Mouse (Mus musculus) macrophage (primary cell): Measurements from ENCODE around the gene Fam71e1. TPM values are rescaled to one million over a fixed set of nuclear protein-coding genes. Genes with fewer than 3 reads are reported as not detected.

Experiments used
- H3K27ac ChIP-seq: fragments of 350-480 bp; formaldehyde crosslinking; 2 replicates; pipeline ENCODE4 v1.9.0; 2021
- H3K36me3 ChIP-seq: fragments of 350-480 bp; formaldehyde crosslinking; 2 replicates; pipeline ENCODE4 v1.9.0; 2021; ENCODE audit errors: inconsistent target
- H3K4me3 ChIP-seq: fragments of 350-480 bp; formaldehyde crosslinking; 2 replicates; pipeline ENCODE4 v1.9.0; 2021; ENCODE audit errors: inconsistent target
- H3K79me2 ChIP-seq: fragments of 350-480 bp; formaldehyde crosslinking; 2 replicates; pipeline ENCODE4 v1.9.0; 2021; ENCODE audit errors: inconsistent target
- WGBS: methylation state at CpG from one replicate; pipeline ENCODE4 v1.1.7; 2026; ENCODE audit warnings: inconsistent platforms; ENCODE audit not compliant: missing documents; 5-methylcytosine and 5-hydroxymethylcytosine counted together
- polyA plus RNA-seq: library from polyadenylated mRNA; stranded (reverse); fragments of 250-400 nt; gene quantifications from 3 replicates; pipeline ENCODE4 v1.2.4, GENCODE M21; 2018; ENCODE audit warnings: inconsistent platforms

The Fam71e1 gene
- polyA plus RNA-seq, 1 experiment from 2014 or later = 0.99 TPM

DNA sequence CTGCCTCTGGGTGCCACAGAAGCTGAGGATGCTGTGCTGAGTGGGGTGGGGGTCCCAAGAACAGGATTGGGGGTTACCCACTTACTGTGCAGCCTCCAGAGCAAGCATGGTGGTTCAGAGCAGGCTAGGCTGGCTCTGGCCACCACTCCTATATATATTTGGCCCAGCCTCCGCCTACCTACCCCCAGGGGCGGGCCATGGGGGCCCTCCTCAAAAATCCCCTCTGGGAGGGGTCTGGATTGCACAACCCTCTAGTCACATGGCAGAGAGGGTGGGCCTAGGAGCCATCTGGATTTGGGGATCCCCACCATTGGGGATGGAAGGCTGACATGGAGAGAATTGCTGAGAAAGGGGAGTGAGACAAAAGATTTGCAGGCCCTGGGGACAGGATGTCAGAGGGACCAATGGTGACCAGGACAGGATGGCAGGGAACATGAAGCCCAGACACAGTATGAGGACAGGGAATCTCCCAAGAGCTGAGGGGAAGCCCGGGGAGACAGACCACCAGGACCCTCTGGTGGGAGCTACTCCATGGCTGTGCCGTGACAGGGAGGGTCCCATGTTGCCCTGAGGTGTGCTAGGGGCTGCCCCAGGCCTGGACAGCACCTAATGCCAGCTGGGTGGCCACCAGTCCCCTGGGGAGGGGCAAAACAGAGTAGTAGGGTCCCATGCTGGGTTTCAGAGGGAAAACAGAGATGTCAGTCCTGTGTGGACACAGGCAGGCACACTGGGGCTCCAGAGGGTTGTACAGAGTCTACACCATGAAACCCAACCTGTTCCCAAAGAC lies 35.8 kb downstream of the Fam71e1 start, which contains the start of gene Spib:
Gene Spib (minus strand): TSS at position 126 of the 787 bp plus-strand sequence.
- WGBS = 89% methylated on average over 4 of the region's 4 CpGs
- Histone ChIP-seq H3K4me3 (no peak within 1 kb of the TSS), H3K79me2 (no peaks in the 10 kb centered on the region), H3K27ac (no peak within 1 kb of the TSS), H3K36me3 (no peaks in the 10 kb centered on the region)

DNA sequence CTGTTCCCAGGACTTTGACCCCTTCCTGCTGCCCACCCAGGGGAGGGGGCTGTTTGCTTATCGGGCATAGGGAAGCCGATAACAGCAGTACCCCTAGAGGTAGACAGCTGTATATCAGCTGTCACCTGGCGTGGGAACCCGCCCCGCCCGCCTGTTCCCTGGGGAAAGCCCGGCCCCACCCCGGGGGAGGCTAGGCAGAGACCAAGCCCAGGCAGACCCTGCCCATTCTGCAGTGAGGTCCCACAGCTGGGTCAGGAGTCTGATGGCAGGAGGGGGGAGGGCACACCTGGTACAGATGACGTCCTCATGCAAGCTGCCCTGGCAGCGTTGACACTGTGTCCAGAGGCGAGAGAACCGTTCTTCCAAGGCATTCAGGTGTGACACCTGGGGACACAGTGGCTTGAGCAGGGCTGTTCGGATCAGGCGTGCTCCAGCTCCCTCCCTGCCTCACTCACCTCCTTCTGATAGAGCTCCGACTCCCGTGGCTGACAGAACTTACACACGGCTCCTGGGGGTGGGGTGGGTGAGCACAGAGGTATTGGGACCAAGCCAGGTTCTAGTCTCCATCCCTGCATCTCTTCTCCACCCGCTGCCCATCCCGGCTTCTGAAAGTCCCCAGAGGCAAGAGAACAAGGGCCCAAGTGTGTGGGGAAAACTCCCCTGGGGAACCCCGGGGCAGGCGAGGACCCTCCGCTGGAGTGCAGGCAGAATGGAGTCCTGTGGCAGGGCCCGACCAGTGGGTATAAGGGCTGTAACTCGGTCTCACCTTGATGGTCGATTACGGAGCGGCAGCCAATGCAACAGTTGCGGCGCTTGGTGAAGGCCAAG lies 36.8 kb downstream of the Fam71e1 start:
- no peak overlapping the region for H3K27ac ChIP-seq
- H3K79me2 ChIP-seq = no peaks in the 10 kb centered on the region
- no peak overlapping the region for H3K4me3 ChIP-seq
- 95% methylated on average over 23 of the region's 29 CpGs for WGBS
- no peaks in the 10 kb centered on the region for H3K36me3 ChIP-seq

GRCm38 (mm10) chr7:44533746-44534045 lies 37.3 kb downstream of the Fam71e1 start:
- 93% methylated on average over 12 of the region's 12 CpGs for WGBS
- Histone ChIP-seq H3K4me3 (no peak overlapping the region), H3K36me3 (no peaks in the 10 kb centered on the region)

GRCm38 (mm10) chr7:44534242-44534641 lies 37.9 kb downstream of the Fam71e1 start:
- no peak overlapping the region for H3K4me3 ChIP-seq
- 38% methylated on average over 13 of the region's 13 CpGs for WGBS
- no peaks in the 10 kb centered on the region for H3K36me3 ChIP-seq
- no peaks in the 10 kb centered on the region for H3K79me2 ChIP-seq
- no peak overlapping the region for H3K27ac ChIP-seq

More at GRCm38 (mm10) chr7:44533746-44534045, 37.3 kb downstream of the Fam71e1 start:
- no peaks in the 10 kb centered on the region for H3K79me2 ChIP-seq
- no peak overlapping the region for H3K27ac ChIP-seq

- Histone ChIP-seq H3K36me3 (peaks cover 3% of the 10 kb centered on the region; the same call in 1 of the 2 replicates), H3K79me2 (no peaks in the 10 kb centered on the region), H3K4me3 (no peak overlapping the region), H3K27ac (no peak overlapping the region)
- WGBS = 91% methylated on average over 17 of the region's 19 CpGs
Measured at GRCm38 (mm10) chr7:44534656-44535441, 38.5 kb downstream of the Fam71e1 start.

DNA sequence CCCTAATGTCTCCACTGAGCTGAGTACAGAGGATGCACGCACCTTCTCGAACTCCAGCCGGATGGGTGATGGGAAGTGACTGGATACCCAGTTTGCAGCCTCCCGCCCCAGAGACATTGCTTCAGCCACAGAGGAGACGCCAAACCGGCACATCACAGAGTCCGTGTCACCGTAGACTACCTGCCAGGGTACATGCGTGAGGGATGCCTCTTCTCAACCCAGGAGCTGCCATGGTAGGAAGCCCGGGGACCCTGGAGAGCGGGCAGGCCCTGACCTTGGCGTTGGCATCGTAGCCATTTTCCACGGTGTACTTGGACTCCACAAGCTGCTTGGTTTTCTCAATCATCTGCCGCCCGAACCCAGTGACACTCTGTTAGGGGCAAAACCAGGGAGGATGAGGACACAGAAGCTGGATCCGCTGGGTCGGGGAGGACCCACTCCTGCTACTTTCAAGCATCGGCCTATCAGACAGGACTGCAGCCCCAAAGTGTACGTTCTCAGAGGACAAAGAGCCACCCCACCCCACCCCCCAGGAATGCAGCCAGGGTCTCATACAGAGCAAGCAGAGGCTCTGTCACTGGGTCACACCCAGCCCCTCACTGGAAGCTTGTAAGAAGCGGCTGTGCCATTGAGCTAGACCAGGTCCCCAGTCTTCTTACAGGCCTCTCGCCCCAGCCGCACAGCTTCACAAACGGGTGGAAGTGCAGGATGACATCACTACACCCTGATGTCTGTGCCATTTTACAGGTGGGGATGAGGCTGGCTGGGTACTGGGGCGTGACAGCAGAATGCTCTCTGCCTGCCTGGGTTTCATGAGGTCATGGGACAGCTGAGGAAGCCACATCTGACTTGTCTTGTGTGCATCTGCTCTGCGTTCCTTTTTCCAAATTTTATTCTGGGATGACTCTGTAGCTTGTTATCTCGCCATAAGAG lies 39.5 kb downstream of the Fam71e1 start:
- 96% methylated on average over 27 of the region's 27 CpGs for WGBS
- Histone ChIP-seq H3K4me3 (no peak overlapping the region), H3K27ac (no peak overlapping the region), H3K36me3 (peaks cover 13% of the 10 kb centered on the region; the same call in 1 of the 2 replicates), H3K79me2 (no peaks in the 10 kb centered on the region)

- Histone ChIP-seq H3K27ac (no peak overlapping the region), H3K79me2 (no peaks in the 10 kb centered on the region), H3K4me3 (no peak overlapping the region), H3K36me3 (peaks cover 19% of the 10 kb centered on the region; the same call in 1 of the 2 replicates)
- WGBS = 88% methylated on average over 5 of the region's 6 CpGs
Measured at GRCm38 (mm10) chr7:44536590-44536968, 40.2 kb downstream of the Fam71e1 start.

DNA sequence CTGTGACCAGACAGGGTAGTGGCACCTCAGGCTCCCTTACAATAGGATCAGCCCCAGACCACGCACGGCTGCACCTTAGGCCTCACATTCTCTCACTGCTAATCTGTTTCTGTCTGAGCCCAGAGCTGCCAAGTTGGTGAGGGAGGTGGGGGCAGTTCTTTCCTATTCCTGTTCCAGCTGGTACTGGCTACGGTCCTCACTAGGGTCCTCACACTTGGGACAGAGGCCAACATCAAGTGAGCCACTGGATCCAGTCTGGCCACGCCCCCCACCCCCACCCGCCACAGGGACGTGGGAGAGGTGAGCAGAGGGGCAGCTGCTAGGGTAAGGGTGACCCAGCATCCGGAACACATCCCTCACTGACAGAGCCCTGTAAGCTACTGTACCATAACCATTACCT lies 40.6 kb downstream of the Fam71e1 start:
- no peaks in the 10 kb centered on the region for H3K79me2 ChIP-seq
- H3K36me3 ChIP-seq = peaks cover 19% of the 10 kb centered on the region; the same call in 1 of the 2 replicates
- no peak overlapping the region for H3K27ac ChIP-seq
- no peak overlapping the region for H3K4me3 ChIP-seq
- WGBS = 94% methylated on average over 7 of the region's 7 CpGs

DNA sequence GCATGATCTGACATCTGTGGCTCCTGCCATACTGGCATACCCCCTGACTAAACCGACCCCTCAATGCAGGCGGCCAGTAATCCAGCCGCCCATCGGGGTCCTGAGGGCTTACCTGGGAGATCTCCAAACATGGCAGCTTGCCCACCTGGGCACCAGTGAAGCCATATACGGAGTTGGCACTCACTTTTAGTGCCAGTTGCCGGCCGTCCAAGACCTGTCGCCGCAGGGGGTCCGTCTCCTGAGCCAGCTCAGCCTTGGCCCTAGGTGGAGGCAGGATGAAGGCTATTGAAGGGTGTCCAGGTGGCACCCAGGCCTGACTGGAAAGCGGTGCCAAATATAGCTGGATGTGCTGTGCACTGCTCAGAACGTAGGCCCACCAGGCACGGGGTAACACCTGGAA lies 41.1 kb downstream of the Fam71e1 start:
- H3K79me2 ChIP-seq = no peaks in the 10 kb centered on the region
- H3K36me3 ChIP-seq = peaks cover 19% of the 10 kb centered on the region; the same call in 1 of the 2 replicates
- no peak overlapping the region for H3K27ac ChIP-seq
- 98% methylated on average over 13 of the region's 13 CpGs for WGBS
- no peak overlapping the region for H3K4me3 ChIP-seq

DNA sequence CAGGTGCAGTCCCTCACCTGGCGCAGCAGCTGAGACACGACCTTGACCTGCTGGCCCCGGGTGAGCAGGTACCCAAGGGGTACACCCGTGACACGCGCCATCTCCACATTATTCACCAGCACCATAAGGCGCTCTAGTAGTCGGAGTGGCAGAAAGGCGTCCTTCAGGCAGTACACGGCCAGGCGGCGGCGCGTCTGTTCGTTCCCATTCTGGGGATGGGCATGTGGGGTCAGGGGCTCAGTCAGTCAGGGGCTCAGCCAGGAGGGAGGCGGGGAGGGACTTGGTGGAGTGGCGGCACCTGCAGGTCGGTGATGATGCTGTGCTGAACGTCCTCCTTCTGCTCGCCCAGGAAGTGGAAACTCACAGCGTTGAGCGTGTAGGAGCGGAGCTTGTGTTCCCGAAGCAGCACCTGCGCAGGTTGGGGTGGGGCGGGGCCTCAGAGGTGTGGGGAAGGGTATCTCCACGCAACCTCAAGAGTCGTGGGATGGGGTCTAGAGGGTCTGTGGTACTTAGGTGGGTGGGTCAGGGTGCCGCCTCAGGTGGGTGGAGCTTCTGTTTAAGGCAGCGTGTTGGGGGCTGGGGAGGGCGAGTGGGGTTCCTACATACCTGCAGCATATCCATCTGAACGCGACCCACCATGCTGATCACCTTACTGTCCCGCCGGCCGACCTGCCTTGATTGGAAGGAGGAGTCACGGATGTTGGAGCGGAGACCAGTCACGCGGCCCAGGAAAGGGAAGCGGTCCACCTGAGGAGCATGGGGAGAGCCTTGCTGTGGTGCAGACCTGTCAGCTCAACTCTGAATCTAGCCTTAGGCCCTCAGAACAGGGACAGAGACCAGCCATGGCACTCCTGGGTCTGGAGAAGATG lies 42.6 kb downstream of the Fam71e1 start:
- H3K4me3 ChIP-seq = no peak overlapping the region
- no peak overlapping the region for H3K27ac ChIP-seq
- 95% methylated on average over 40 of the region's 41 CpGs for WGBS
- H3K36me3 ChIP-seq = peaks cover 19% of the 10 kb centered on the region; the same call in 1 of the 2 replicates
- no peaks in the 10 kb centered on the region; the same call in 1 of the 2 replicates for H3K79me2 ChIP-seq

DNA sequence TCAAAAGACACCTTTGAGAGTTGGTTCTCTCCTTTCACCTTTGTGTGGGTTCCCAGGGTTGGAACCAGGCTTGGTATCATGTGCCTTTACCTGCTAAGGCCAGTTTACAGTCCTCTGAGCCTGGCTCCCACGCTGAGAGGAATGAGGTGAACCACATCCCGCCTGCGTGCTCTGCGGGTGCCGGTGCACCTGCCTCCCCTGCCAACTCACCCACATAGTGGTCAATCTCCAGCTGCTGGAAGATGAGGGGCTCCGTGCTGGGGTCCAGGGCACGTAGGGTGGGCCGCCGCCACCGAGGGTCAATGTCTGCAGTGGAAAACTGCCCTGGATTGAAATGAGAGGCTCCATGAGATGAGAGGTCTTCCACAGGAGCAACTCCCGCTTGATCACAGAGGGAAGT lies 46.2 kb downstream of the Fam71e1 start:
- WGBS = 90% methylated on average over 11 of the region's 11 CpGs
- Histone ChIP-seq H3K79me2 (peaks cover 33% of the 10 kb centered on the region), H3K4me3 (no peak overlapping the region), H3K27ac (no peak overlapping the region), H3K36me3 (peaks cover 19% of the 10 kb centered on the region; the same call in 1 of the 2 replicates)

GRCm38 (mm10) chr7:44543071-44543470 lies 46.7 kb downstream of the Fam71e1 start:
- Histone ChIP-seq H3K79me2 (peaks cover 38% of the 10 kb centered on the region), H3K36me3 (peaks cover 19% of the 10 kb centered on the region; the same call in 1 of the 2 replicates), H3K27ac (no peak overlapping the region), H3K4me3 (no peak overlapping the region)
- WGBS = 89% methylated on average over 12 of the region's 12 CpGs

GRCm38 (mm10) chr7:44546274-44546673 lies 49.9 kb downstream of the Fam71e1 start:
- Histone ChIP-seq H3K36me3 (peaks cover 22% of the 10 kb centered on the region), H3K79me2 (peaks cover 39% of the 10 kb centered on the region), H3K27ac (no peak overlapping the region), H3K4me3 (no peak overlapping the region)
- 100% methylated on average over 3 of the region's 3 CpGs for WGBS
